ENCODE assay signal across 8 mouse cellular contexts in the genomic region with DNA sequence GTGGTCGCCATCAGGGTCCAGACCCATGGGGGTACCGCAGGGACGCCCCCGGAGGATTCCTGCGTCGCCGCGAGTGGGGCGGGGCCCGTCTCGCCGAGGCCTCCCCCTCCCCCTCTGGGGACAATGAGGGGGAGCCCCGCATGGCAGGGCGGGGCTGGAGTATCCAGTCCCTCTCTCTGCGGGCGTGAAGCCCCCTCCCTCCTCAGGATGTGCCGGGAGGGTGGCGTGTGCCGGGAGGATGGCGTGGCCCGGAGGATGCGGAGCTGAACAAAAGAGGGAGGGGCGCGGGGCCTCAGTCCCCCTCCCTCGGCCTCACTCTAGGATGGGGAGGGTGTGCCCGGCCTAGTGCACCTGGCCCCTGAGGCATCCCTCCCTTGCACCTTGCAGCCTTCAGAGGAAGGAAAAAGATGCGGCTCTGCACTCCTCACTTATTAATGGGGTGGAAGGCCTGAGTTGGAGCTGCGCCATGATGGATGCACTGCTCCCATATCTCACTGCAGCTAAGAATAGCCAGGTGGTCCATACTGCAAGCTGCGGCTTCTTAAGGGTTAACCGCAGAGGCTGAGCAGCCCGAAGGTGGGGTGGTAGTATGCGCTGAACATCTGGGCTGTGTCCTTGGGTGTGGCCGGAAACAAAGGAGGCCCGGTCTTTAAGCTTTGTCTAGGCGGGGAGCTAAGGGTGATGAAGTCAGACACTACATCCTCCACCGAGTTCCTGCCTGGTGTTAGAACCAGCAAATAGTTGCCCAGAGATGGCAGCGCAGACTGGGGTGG. TPM values are rescaled to one million over a fixed set of nuclear protein-coding genes. Genes with fewer than 3 reads are reported as not detected.
DNase-seq lines count a peak whose midpoint lies in the region; ATAC-seq and TF ChIP-seq lines count a peak whose summit lies in the region.

No protein-coding gene starts in this region.

- H3K27ac ChIP-seq in heart, embryonic 16.5 days (ENCODE audit: low read length): peak overlapping the region; percentile 34; the same call in 1 of the 2 replicates
- no peak overlapping the region for H3K27ac ChIP-seq in lung, postnatal 0 days (ENCODE audit: low read length)

- TF ChIP-seq POLR2A in lung, adult 2 months (IDR thresholded peaks at IDR 0.05; ENCODE audit: borderline replicate concordance, extremely low read depth, low read depth, low read length): no peak

- peak overlapping the region; percentile 74 for H3K4me2 ChIP-seq in heart, embryonic 16.5 days (ENCODE audit: low read depth, low read length)
- H3K4me2 ChIP-seq in lung, postnatal 0 days (replicated peaks; ENCODE audit: low read depth, low read length): peak overlapping the region; percentile 53

- no peaks in the 10 kb centered on the region; the same call in 1 of the 2 replicates for H3K4me1 ChIP-seq in lung, adult 2 months (ENCODE audit: control insufficient read depth, insufficient read depth, low read length)
- peaks cover 12% of the 10 kb centered on the region for H3K4me1 ChIP-seq in heart, embryonic 16.5 days (ENCODE audit: control insufficient read depth, insufficient read depth, low read length)
- H3K4me1 ChIP-seq in lung, postnatal 0 days (ENCODE audit: insufficient read depth, low read depth, low read length): no peaks in the 10 kb centered on the region

- peaks cover 71% of the 10 kb centered on the region for H3K27me3 ChIP-seq in heart, embryonic 16.5 days (ENCODE audit: control insufficient read depth, insufficient read depth, low read length)
- H3K27me3 ChIP-seq in lung, postnatal 0 days (replicated peaks; ENCODE audit: insufficient read depth, low read length): peaks cover 45% of the 10 kb centered on the region

- H3K4me3 ChIP-seq in lung, adult 2 months (replicated peaks; ENCODE audit: extremely low read depth, low read depth, low read length): peak overlapping the region; percentile 35
- peak overlapping the region; percentile 58 for H3K4me3 ChIP-seq in heart, embryonic 16.5 days (ENCODE audit: low read length)
- peak overlapping the region; percentile 31 for H3K4me3 ChIP-seq in lung, postnatal 0 days (ENCODE audit: low read depth, low read length)

- peak; percentile 37 for ATAC-seq in heart, embryonic 16.5 days (replicated peaks; ENCODE audit: extremely low read depth, insufficient read depth, low FRiP score)
- ATAC-seq in lung, postnatal 0 days: peak; percentile 46

- WGBS in lung, adult 2 months: 1% methylated on average over 35 of the region's 37 CpGs
- 1% methylated on average over 31 of the region's 37 CpGs for WGBS in heart, embryonic 16.5 days
- WGBS in lung, postnatal 0 days: 2% methylated on average over 22 of the region's 37 CpGs

- no peak for DNase-seq in lung, adult 2 months
- DNase-seq in lung, adult 18-20 months: no peak
- DNase-seq in cerebellum, adult 8-10 months: peak; percentile 52
- no peak for DNase-seq in lung, postnatal 0 days (ENCODE audit: low spot score)
- DNase-seq in thymus, postnatal 14 days: peak; percentile 73
- DNase-seq in adrenal gland, adult 18-20 months (ENCODE audit: low spot score in 2 of 2): no peak
- DNase-seq in right cerebral cortex, postnatal 36 days (ENCODE audit: low spot score in 2 of 2): no peak

- TF ChIP-seq EP300 in lung, postnatal 0 days (IDR thresholded peaks at IDR 0.05): no peak

- no peaks in the 10 kb centered on the region for H3K9me3 ChIP-seq in heart, embryonic 16.5 days (replicated peaks; ENCODE audit: control insufficient read depth, low read length)
- H3K9me3 ChIP-seq in lung, postnatal 0 days (ENCODE audit: low read length): no peaks in the 10 kb centered on the region

- no peak overlapping the region for H3K9ac ChIP-seq in heart, embryonic 16.5 days (ENCODE audit: low read length)
- H3K9ac ChIP-seq in lung, postnatal 0 days (replicated peaks; ENCODE audit: low read depth): no peak overlapping the region

- no peaks in the 10 kb centered on the region for H3K36me3 ChIP-seq in heart, embryonic 16.5 days (ENCODE audit: control insufficient read depth, insufficient read depth)
- no peaks in the 10 kb centered on the region for H3K36me3 ChIP-seq in lung, postnatal 0 days (ENCODE audit: insufficient read depth, low read length)

- TF ChIP-seq CTCF in lung, adult 2 months (IDR thresholded peaks at IDR 0.05; ENCODE audit: insufficient read depth, low read length): no peak
- no peak for TF ChIP-seq CTCF in lung, postnatal 0 days (IDR thresholded peaks at IDR 0.05)

RNA-seq across cellular contexts. Expression of a gene that starts 4.6 kb away (rescaled TPM):
- polyA plus RNA-seq in lung, adult 2 months (2012; rRNA removed): 0.50 and 0.83 TPM in 2 replicates
- 6.7 and 8.5 TPM in 2 replicates for polyA plus RNA-seq in heart, embryonic 16.5 days (2015; fragmentation: Nextera tagmentation; extraction: Ambion mirVana)
- 1.2 and 1.4 TPM in 2 replicates for polyA plus RNA-seq in lung, postnatal 0 days (2015; fragmentation: Nextera tagmentation; extraction: Ambion mirVana)
- 10 to 100 TPM in 1 of 2 experiments, 1 to 10 TPM in 1; 8.2 to 10.5 TPM for total RNA-seq in adrenal gland, adult 18-20 months (2021)

Comparison
In these comparisons a context has a peak if more than half of its experiments do, and no peak if none do; other contexts are left out.
1. DNase-seq: peak in cerebellum, adult 8-10 months (single experiment) and thymus, postnatal 14 days (single experiment); none in lung, adult 2 months (single experiment), lung, adult 18-20 months (0 of 2), lung, postnatal 0 days (single experiment), adrenal gland, adult 18-20 months (0 of 2) and right cerebral cortex, postnatal 36 days (0 of 2).
2. Peak in every context shown above with its lines, with median percentiles within 50 percentile points of each other: H3K4me3 ChIP-seq.